Mouse (Mus musculus) WW6 (cell line): Measurements from ENCODE around the gene Kcnmb4.

Experiments used
- DNase-seq: peaks from one replicate; pipeline ENCODE4 v3.0.0-alpha.2; 2013; ENCODE audit warnings: low read depth, low spot score

Kcnmb4 gene

GRCm38 (mm10) chr10:116473759-116474549 lies at the start of gene Kcnmb4:
TSS of gene Kcnmb4 (minus strand) at chr10:116473878.
- no peak for DNase-seq

DNA sequence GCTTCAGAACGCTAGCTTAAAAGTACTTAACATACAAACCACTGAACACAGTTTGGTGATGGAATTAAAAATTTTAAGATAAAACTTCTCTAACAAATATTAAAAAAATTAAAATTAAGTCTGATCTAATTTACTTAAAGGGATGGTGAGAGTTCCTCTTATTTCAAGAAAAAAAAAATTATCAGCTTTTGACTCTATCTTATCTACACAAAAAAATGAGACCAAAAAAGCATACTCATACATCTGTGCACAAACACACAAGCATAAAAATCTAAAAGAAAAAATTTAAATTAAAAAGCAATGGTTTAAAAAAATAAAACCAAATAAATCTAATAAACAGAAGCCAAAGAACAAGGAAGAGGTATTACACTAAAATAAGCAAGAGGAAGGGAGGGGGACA lies 45.9 kb upstream of the Kcnmb4 start:
- no peak for DNase-seq

DNA sequence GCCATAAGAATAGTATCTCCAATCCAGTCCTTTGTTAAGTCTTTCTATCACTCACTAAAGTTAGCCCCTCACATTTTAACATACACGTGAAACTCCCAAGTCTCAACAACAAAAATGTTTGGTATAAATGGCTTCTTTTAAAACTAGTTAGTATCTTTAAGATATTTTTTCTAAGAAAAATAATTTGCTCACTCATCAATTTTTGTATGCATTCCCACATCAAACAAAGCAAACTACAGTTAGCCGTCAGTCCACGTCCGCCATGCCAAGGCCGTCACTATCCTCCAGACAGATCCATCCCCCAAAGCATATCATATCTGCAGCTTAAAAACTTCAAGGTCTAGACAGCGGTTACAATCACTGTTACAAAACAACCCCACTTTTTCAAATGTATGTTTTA lies 41.9 kb upstream of the Kcnmb4 start:
- DNase-seq: no peak

DNA sequence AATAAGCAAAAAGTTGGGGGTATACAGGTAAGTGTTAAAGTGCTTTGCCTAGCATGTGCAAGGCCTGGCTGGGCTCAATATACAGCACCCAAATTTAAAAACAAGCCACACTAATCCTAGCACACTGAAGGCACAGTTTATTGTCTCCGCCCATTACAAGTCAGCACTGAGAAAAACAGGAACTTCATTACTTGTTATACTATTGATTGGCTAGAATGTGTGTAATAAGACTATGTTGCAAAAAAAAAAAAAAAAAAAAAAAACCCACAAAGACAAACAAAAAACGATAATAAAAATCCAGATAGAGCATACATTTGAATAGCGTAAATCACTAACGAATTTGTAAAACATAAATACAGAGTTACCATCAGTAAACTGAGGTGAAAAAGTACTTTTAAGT lies 41.5 kb upstream of the Kcnmb4 start:
- DNase-seq: no peak

DNA sequence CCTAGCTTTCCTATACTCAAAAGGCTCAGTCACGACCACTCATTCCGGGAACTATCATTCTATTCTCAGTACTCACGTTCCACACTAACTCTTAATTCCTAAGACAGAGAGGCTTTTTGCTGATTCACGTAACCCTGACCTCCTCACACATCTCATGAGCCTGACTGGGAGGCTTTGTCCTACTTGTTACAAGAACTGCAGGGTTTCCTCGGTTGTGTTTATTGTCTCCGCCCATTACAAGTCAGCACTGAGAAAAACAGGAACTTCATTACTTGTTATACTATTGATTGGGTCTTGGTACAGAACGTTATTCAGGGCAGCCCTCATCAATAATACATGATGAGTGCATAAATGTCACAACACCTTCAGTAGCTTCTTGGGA lies 39.6 kb upstream of the Kcnmb4 start:
- no peak for DNase-seq

GRCm38 (mm10) chr10:116512521-116513253 lies 39.0 kb upstream of the Kcnmb4 start:
- no peak for DNase-seq

DNA sequence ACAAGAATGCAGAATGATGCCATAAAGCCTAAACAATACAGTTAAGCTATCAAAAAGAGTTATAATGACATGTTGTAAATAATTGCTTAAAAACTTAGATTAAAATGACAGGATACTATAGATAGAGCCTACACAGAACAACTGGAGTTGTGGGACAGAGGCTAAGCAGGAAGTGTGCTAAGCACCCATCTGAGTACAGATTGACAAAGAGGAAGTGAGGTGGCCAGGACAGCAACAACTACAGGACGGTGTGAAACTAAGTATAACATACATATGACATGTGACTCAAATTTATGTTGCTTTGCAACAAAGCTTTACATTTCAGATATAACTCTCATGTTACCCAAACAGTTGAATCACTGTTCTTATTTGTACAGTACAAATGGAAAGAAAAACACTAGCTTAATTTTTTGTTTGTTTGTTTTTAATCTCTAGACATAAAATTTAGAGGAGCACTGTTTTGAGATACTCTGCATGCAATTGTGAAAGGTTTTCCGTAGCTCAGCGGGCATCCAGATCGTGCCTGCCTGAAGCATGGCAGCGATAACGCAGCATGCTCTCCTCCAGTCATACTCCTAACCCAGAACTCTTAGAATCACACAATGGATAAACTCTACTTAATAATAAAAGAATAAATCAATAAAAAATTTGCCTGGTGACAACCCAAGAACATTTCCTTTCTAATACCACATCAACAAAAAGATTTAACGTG lies 31.8 kb upstream of the Kcnmb4 start:
- DNase-seq: no peak

DNA sequence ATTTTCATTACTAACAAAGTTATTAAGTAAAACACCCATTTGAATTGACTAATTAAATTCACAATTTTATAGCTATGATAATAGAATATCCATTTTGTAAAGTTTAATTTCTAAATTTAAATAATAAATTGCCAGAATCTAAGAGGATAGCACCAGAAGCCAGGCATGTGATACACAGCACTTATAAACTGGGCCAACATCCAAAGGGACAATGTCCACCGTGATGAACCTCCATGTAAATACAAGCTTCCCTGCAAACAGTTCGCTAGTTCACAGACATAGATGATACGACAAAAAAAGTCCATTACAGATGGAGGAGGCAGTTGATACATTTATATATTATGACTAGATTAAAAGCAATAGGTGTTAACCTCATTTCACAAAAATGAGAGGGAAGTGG lies 19.1 kb upstream of the Kcnmb4 start:
- DNase-seq: no peak

DNA sequence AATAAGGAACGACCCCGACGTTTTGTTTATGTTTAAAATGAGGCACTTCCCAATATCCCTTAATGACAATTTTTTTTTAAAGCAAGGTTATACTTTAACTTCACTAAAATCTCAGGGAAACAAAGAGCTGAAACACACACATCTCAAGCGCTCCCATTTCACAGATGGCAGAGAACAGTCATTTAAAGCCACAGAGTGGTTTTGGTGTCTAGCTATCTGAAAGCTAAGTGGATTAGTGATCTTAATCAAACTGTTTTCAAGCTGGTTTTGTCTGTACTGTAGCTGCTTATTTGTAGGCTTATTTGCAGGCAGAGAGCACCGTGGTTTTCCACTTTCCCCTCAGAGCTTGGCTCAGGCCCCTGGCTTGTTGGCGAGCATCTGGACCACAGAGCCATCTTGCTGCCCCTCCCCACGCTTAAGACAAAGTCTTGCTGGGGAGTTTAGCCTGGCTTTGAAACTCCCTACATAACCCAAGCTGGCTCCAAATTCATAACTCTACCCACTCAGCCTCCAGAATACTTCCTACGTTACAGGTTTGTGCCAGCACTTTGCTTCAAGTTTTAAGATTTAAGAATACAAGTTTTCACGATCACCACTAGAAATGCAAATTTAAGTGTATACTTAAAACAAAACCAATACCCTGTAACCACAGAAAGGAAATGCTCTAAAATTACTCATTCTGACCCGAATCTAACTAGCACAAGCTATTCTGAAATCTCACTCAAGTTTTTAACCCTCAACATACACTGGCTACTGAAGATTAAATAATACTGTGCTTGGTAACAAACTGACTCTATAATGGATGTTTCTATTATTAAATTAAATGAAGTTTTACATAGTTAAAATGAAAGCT lies 13.4 kb upstream of the Kcnmb4 start:
- no peak for DNase-seq

- no peak for DNase-seq
Measured at GRCm38 (mm10) chr10:116481917-116482316, 8.2 kb upstream of the Kcnmb4 start.

DNA sequence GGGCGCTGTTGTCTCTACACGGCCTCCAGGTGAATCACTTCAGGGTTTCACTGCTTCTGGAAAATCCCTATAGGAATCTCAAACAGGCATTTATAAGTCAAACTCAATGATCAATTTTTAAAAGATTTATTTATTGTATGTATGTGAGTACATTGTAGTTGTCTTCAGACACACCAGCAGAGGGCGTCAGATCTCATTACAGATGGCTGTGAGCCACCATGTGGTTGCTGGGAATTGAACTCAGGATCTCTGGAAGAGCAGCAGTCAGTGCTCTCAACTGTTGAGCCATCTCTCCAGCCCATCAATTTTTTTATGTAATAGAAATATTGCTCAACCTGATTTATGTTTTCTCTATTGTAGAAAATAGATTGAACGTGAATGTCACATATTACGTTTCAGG lies 7.3 kb upstream of the Kcnmb4 start:
- DNase-seq: no peak

DNA sequence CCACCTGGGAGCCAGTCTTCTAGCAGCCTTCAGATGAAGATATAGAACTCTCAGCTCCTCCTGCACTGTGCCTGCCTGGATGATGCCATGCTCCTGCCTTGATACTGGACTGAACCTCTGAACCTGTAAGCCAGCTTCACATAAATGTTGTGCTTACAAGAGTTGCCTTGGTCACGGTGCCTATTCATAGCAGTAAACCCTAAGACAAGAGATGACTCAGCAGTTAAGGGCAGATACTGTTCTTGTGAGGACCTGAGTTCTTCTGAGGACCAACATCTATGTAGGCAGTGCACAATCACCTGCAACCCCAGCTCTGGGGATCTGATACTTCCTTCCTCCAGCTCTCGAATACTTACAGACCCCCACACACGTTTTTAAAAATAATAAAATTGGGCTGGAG lies 2.9 kb upstream of the Kcnmb4 start:
- DNase-seq: no peak

GRCm38 (mm10) chr10:116475725-116476124 lies 2.0 kb upstream of the Kcnmb4 start:
- no peak for DNase-seq

DNA sequence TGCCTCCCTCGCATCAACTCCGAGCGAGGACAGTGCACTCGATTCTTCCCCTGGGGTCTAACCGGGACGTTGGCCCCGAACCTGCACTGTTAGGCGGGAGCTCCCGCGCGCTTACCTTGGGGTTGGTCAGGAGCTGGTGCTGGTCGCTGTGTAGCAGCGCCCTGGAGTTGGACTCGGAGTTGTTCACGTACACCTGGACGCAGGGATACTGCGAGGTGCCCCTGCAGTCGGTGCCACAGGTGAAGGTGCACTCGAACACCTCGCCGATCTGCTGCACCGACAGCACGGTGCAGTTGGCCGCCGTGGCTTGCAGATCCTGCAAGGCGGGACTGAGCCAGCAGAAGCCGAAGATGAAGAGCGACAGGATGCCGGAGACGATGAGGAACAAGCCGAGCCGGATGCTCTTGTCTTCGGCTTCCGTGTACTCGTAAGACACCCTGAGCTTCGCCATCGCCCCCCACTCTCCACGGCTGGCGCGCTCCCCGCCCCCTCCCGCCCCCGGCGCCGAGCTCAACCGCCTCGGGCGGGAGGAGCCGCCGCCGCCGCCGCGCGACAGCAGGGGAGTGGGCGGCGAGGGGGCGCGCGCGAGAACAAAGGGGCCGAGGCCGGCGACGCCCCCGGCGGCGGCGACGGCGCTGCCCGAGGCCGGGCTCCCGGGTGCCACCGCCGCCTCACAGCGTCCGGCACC lies 463 bp downstream of the Kcnmb4 start:
- peak; percentile 46 for DNase-seq

- no peak for DNase-seq
Measured at GRCm38 (mm10) chr10:116472579-116472978, 1.1 kb downstream of the Kcnmb4 start.

DNA sequence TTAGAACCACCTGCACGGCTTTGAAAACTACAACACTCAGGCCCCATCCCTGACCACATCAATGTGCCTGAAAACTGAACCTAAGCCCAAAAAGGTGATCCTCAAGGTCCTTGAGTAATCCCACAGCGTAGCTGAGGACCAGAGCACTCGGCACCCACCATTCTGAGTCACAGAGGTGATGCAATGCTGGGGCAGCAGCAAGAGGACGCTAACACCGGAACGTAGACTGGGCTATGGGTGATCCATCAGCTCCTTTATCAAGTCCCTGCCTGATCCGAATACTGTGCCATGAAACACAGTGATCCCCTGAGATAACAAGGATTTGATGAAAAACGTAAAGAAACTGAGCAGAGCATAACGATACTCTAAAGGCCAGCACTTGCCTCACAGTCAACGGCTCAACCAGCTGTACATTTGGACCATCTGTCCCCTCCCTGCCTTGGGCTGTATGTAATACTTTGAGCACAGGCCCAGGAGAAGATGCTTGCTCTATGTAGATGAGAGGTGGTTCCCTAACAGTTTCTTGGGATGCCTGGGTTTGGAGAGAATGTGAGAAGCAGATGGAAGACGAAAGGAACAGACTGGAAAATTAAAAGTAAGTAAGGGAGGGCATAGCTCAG lies 3.3 kb downstream of the Kcnmb4 start:
- no peak for DNase-seq

DNA sequence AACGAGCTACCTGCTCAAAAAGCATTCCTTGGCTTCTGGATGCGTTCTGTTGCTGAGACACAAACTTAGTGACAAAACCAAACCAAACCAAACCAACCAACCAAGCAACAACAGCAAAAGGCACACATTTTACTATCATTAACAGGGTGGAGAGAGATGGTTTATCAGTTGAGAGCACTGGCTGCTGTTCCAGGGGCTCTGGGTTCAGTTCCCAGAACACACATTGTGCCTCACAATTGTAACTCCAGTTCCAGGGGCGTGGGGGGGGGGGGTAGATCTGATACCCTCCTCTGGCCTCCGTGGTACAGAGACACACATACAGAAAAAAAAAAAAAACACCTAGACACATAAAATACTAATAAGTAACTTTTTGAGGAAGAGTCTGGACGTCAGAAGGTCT lies 5.6 kb downstream of the Kcnmb4 start:
- DNase-seq: no peak

- DNase-seq: no peak
Measured at GRCm38 (mm10) chr10:116463753-116464345, 9.8 kb downstream of the Kcnmb4 start.

DNA sequence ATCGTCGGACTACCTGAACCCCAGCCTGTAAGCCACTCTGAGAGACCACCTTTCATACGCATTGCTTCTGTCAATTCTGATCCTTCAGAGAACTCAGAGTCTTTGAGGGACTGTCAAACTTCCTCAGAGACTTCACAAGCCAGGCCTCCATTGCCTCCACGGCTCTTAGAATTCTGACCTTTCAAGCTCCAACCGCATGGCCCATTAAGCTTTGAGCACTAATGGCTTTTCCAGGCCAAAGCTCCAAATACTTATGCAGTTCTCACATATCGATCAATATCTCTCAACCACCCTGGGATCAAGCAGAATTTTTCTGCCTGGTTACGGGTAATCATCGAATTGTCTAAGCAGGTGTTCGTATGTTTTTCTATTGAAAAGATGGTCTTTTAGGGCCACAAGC lies 12.2 kb downstream of the Kcnmb4 start:
- DNase-seq: no peak

DNA sequence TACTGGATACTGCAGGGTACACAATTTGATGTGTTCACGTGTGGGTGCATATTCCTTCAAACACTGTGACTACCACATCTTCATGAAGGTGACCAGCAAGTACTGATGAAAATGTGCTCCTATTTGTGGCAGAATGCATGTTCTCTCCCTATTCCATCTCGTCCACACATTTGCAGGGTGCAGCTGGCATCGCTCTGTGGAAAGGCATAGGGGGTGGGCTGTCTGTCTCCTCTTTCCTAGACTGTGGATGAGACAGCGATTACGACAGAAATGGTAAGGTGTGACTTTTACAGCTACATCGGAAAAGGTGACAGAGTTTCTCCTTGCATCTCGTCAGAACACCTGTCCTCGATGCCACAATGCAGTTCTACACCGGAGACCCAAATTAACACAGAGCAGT lies 14.9 kb downstream of the Kcnmb4 start:
- DNase-seq: no peak
